Mouse (Mus musculus) retina, postnatal 7 days (tissue): Measurements from ENCODE around the gene Dvl2.
A peak's percentile ranks its signal among the peaks of the same experiment; 100 is the strongest.

ENCODE experiments used
- DNase-seq: peaks from one replicate; pipeline ENCODE4 v3.0.0-alpha.2; 2012; ENCODE audit warnings: low read depth, low spot score

Gene Dvl2

GRCm38 (mm10) chr11:70028401-70029129 is 28.2 kb downstream of the Dvl2 start:
- DNase-seq, result no peak

GRCm38 (mm10) chr11:70029130-70029801 is 28.9 kb downstream of the Dvl2 start:
- DNase-seq, result peak; percentile 51

GRCm38 (mm10) chr11:70029829-70030550 is 29.6 kb downstream of the Dvl2 start:
- no peak for DNase-seq

DNA sequence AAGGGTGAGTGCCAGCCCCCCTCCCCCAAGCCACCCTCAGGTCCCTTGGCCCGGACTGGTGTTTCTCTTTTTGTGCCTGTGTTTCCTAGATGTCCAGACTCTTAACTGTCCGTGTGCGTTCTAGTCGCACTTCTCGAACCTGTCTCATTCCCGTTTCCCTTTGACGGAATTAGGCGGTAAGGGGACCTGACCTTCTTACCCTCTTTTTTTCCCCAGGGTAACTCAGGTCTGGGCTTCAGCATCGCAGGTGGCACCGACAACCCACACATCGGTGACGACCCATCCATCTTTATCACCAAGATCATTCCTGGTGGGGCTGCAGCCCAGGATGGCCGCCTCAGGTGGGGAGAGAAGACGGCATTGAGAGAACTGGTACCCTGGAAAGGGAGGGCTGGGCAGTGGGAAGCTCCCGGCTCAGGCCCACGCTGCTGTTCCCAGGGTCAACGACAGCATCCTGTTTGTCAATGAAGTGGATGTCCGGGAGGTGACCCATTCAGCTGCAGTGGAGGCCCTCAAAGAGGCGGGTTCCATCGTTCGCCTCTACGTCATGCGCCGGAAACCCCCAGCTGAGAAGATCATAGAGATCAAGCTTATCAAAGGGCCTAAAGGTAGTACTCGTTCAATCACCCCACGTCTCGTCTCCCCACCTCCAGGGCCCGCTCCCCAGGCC is 30.4 kb downstream of the Dvl2 start:
- no peak for DNase-seq

- no peak for DNase-seq
Observed at GRCm38 (mm10) chr11:70031321-70031670, 30.9 kb downstream of the Dvl2 start.

- no peak for DNase-seq
Observed at GRCm38 (mm10) chr11:70038174-70038573, 37.8 kb downstream of the Dvl2 start.

GRCm38 (mm10) chr11:70039631-70040030 is 39.2 kb downstream of the Dvl2 start:
- DNase-seq, result no peak

GRCm38 (mm10) chr11:70040184-70040583 is 39.8 kb downstream of the Dvl2 start:
- no peak for DNase-seq

DNA sequence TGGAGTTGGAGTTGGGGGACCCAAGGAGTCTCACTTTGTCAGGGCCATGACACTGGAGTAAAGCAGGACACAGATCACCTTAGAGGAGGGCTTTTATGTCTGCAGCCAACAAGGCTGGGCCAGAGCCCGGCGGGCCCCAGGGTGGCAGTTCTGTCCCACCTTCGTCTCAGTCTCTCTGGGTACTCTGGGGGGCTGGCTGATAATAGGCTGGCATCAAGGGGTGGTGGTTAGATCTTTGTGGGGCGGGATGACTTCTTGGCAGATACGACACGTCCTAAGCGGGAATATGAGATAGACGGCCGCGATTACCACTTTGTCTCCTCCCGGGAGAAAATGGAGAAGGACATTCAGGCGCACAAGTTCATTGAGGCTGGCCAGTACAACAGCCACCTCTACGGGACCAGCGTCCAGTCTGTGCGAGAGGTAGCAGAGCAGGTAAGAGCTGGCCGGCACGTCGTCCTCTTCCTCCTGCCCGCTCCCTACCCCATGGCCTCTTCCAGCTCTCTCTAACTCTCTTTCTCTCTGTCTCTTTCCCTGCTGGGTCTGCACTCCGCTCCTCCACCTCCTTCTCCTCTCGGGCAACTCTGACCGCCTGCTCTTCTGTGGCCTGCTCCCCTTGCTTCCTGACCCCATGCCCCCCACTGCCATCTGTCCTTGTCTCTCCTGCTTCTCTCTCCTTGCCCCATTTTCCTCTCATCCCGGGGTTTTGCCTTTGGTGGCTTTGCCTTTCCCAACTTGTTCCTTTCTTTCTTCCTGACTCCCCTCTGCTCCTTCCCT is 42.1 kb downstream of the Dvl2 start:
- DNase-seq, result no peak

GRCm38 (mm10) chr11:70043665-70044064 is 43.3 kb downstream of the Dvl2 start:
- DNase-seq, result no peak

DNA sequence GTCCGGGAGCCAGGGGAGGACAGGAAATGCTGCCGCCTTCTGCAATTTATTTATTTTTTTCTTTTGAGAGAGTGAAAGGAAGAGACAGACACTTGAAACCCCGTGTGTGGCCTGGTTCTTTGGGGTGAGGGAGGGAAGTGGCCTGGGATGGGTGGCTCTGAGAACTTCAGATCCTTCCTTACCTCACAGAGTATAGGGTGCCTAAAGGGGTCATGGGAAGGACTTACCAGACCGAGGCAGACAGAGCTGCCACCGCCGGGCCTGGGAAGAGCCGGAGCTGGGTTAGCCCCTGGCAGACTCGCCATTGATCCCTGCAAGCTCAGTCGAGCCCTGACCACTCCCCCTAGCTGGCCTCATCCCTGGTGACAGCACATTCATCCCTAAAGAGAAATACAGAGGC is 45.0 kb downstream of the Dvl2 start:
- DNase-seq, result no peak

GRCm38 (mm10) chr11:70049366-70049765 is 49.0 kb downstream of the Dvl2 start:
- DNase-seq, result no peak

- no peak for DNase-seq
Observed at GRCm38 (mm10) chr11:70049816-70050215, 49.4 kb downstream of the Dvl2 start.

- DNase-seq, result no peak
Observed at GRCm38 (mm10) chr11:70053156-70053555, 52.8 kb downstream of the Dvl2 start.

DNA sequence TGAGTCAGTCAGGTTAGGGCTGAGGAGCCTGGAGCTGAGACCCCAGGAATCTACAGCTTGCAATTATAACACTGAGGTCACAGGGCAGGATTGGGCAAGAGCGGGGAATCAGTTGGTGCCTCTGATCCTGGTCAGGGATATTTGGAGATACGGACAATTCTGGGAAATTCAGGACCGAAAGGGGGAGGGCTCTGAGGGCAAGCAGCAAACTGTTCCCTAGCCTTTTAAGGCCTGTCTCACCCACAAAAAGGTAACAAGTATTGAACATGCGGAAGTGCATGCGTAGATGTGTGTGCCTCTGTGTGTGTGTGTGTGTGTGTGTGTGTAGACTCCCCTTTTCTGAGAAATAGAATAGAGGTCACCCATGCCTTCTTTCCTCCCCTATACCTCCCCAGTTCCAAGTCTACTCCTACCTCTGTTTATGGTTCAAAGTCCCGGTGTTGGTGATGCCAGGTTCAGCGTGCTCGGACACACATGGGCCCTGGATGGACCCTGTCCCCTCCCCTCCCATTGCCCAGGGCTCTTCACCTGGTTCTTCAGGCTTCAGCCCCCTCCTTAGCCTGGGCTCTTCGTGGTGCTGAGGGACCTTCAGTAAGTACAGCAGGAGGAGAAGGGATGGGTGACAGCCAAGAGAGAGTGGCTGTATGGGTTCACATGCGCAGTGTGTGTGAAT is 53.6 kb downstream of the Dvl2 start, which contains the start of gene Asgr1:
Gene Asgr1 (plus strand): TSS at position 188 of the 673 bp plus-strand sequence.
- no peak for DNase-seq

- DNase-seq, result peak; percentile 67
Observed at GRCm38 (mm10) chr11:70055618-70056214, 55.3 kb downstream of the Dvl2 start.

- no peak for DNase-seq
Observed at GRCm38 (mm10) chr11:70057805-70058204, 57.4 kb downstream of the Dvl2 start.

- no peak for DNase-seq
Observed at GRCm38 (mm10) chr11:70059930-70060329, 59.5 kb downstream of the Dvl2 start.
